Comparison of ENCODE assay signal across 12 mouse cellular contexts in genomic region chr17:29637377-29637776, GRCm38 (mm10). TPM values are rescaled to one million over a fixed set of nuclear protein-coding genes. Genes with fewer than 3 reads are reported as not detected.
DNase-seq lines count a peak whose midpoint lies in the region; ATAC-seq and TF ChIP-seq lines count a peak whose summit lies in the region.
"Had no signal": no experiment of that assay in that cellular context is flagged by ENCODE, and none has a peak within 500 bp of the region (broad histone marks: within the 10 kb centered on the region; RNA-seq: fewer than 3 reads in every experiment).

No protein-coding gene starts in this region.

- peak; percentile 72 for ATAC-seq in liver, embryonic 15.5 days (ENCODE audit: insufficient read depth)
- ATAC-seq in stomach, postnatal 0 days (ENCODE audit: low FRiP score, low TSS enrichment), result no peak
- ATAC-seq: midbrain, embryonic 16.5 days had no signal

- no peak overlapping the region for H3K4me3 ChIP-seq in gastrocnemius, adult 2 months
- H3K4me3 ChIP-seq in liver, embryonic 15.5 days (replicated peaks), result no peak overlapping the region
- H3K4me3 ChIP-seq in stomach, postnatal 0 days (ENCODE audit: low read depth, low read length), result no peak overlapping the region
- H3K4me3 ChIP-seq: limb, embryonic 15.5 days had no signal

- intact Hi-C loops in gastrocnemius, adult 2 months (cut with DNase I), result loop anchor here (10.0 kb wide), 1 partner anchor 247 kb away; no protein-coding TSS in a partner anchor

- peak; percentile 48 for DNase-seq in gastrocnemius, adult 2 months
- no peak for DNase-seq in gastrocnemius, postnatal 25 days
- DNase-seq in NIH3T3 (ENCODE audit: low read depth), result peak; percentile 18
- DNase-seq in heart, adult 8-10 months (ENCODE audit: low spot score), result peak; percentile 37
- DNase-seq in urinary bladder, postnatal 4 days (ENCODE audit: low spot score in 2 of 2), result no peak
- DNase-seq in stomach, postnatal 0 days (ENCODE audit: low spot score), result no peak
- DNase-seq: kidney, adult 18-20 months; layer of hippocampus, postnatal 36 days; right cerebral cortex, postnatal 4 days had no signal

- H3K36me3 ChIP-seq in liver, embryonic 15.5 days (replicated peaks), result peaks cover 98% of the 10 kb centered on the region
- peaks cover 25% of the 10 kb centered on the region for H3K36me3 ChIP-seq in stomach, postnatal 0 days (ENCODE audit: control insufficient read depth, insufficient read depth, low read length)

- H3K27ac ChIP-seq in gastrocnemius, adult 2 months, result peak overlapping the region; percentile 20; the same call in 1 of the 2 replicates
- H3K27ac ChIP-seq in liver, embryonic 15.5 days (replicated peaks), result peak overlapping the region; percentile 57; the same call in 1 of the 2 replicates
- no peak overlapping the region for H3K27ac ChIP-seq in stomach, postnatal 0 days (replicated peaks)
- H3K27ac ChIP-seq: limb, embryonic 15.5 days had no signal

- H3K9ac ChIP-seq in liver, embryonic 15.5 days, result no peak overlapping the region
- no peak overlapping the region for H3K9ac ChIP-seq in stomach, postnatal 0 days (ENCODE audit: low read length)
- H3K9ac ChIP-seq: limb, embryonic 15.5 days had no signal

- TF ChIP-seq CTCF in gastrocnemius, adult 2 months (IDR thresholded peaks at IDR 0.05), result no peak
- TF ChIP-seq CTCF in stomach, postnatal 0 days (IDR thresholded peaks at IDR 0.05; ENCODE audit: low read depth), result no peak

- peak overlapping the region; percentile 38 for H3K4me2 ChIP-seq in liver, embryonic 15.5 days
- H3K4me2 ChIP-seq in stomach, postnatal 0 days (replicated peaks; ENCODE audit: low read depth), result no peak overlapping the region
- H3K4me2 ChIP-seq: limb, embryonic 15.5 days had no signal

- peaks cover 35% of the 10 kb centered on the region for H3K4me1 ChIP-seq in liver, embryonic 15.5 days (replicated peaks)
- H3K4me1 ChIP-seq in stomach, postnatal 0 days (replicated peaks; ENCODE audit: control insufficient read depth, insufficient read depth), result no peaks in the 10 kb centered on the region
- H3K4me1 ChIP-seq: limb, embryonic 15.5 days had no signal

- 64% methylated on average over 4 of the region's 4 CpGs for WGBS in liver, embryonic 15.5 days (ENCODE audit: insufficient replicate concordance)
- WGBS in stomach, postnatal 0 days, result 78% methylated on average over 4 of the region's 4 CpGs

- no peaks in the 10 kb centered on the region for H3K9me3 ChIP-seq in liver, embryonic 15.5 days (replicated peaks)
- H3K9me3 ChIP-seq in stomach, postnatal 0 days (ENCODE audit: control insufficient read depth, low read length), result no peaks in the 10 kb centered on the region
- H3K9me3 ChIP-seq: limb, embryonic 15.5 days had no signal

- H3K27me3 ChIP-seq in liver, embryonic 15.5 days, result no peaks in the 10 kb centered on the region
- no peaks in the 10 kb centered on the region for H3K27me3 ChIP-seq in stomach, postnatal 0 days (ENCODE audit: control insufficient read depth, insufficient read depth, low read length)
- H3K27me3 ChIP-seq: limb, embryonic 15.5 days had no signal

- no peak for TF ChIP-seq EP300 in stomach, postnatal 0 days (optimal IDR thresholded peaks at IDR 0.05)

RNA-seq across cellular contexts. Expression of gene Gm28043, which starts 22.7 kb away (rescaled TPM):
- 1 to 10 TPM in 1 of 2 experiments, under 1 TPM in 1; 0.70 to 1.2 TPM for total RNA-seq in gastrocnemius, adult 2 months (2021)
- 1 to 10 TPM in 1 of 2 experiments, under 1 TPM in 1; 0.67 to 1.0 TPM for total RNA-seq in gastrocnemius, postnatal 25 days (2021)
- total RNA-seq in heart, adult 8-10 months (2022), result 1 to 10 TPM in 2 of 4 experiments, under 1 TPM in 2; 0.78 to 1.3 (median 0.91) TPM
- 0.92 and 1.1 TPM in 2 replicates for polyA plus RNA-seq in liver, embryonic 15.5 days (2015; fragmentation: Nextera tagmentation; extraction: Ambion mirVana)
- 1.1 TPM in 2 replicates for polyA plus RNA-seq in stomach, postnatal 0 days (2015; fragmentation: Nextera tagmentation; extraction: Ambion mirVana)

RNA-seq across cellular contexts. Expression of gene Rnf8, which starts 22.8 kb away (rescaled TPM):
- total RNA-seq in gastrocnemius, adult 2 months (2021), result 10 to 100 TPM; 20.1 to 22.3 TPM
- 10 to 100 TPM; 18.1 to 21.0 TPM for total RNA-seq in gastrocnemius, postnatal 25 days (2021)
- 10 to 100 TPM; 16.1 to 20.7 (median 18.9) TPM for total RNA-seq in heart, adult 8-10 months (2022)
- 36.7 and 40.1 TPM in 2 replicates for polyA plus RNA-seq in liver, embryonic 15.5 days (2015; fragmentation: Nextera tagmentation; extraction: Ambion mirVana)
- 32.6 and 34.4 TPM in 2 replicates for polyA plus RNA-seq in stomach, postnatal 0 days (2015; fragmentation: Nextera tagmentation; extraction: Ambion mirVana)

RNA-seq across cellular contexts. Expression of gene Cmtr1, which starts 23.0 kb away (rescaled TPM):
- total RNA-seq in gastrocnemius, adult 2 months (2021), result 10 to 100 TPM; 43.6 to 50.5 TPM
- total RNA-seq in gastrocnemius, postnatal 25 days (2021), result 10 to 100 TPM; 31.1 to 34.2 TPM
- 10 to 100 TPM; 57.5 to 79.0 (median 65.0) TPM for total RNA-seq in heart, adult 8-10 months (2022)
- polyA plus RNA-seq in liver, embryonic 15.5 days (2015; fragmentation: Nextera tagmentation; extraction: Ambion mirVana), result 57.1 and 65.1 TPM in 2 replicates
- polyA plus RNA-seq in stomach, postnatal 0 days (2015; fragmentation: Nextera tagmentation; extraction: Ambion mirVana), result 48.7 and 56.4 TPM in 2 replicates

Comparison
In these comparisons a context has a peak if more than half of its experiments do, and no peak if none do; other contexts are left out.
1. DNase-seq: peak in gastrocnemius, adult 2 months (single experiment), NIH3T3 (single experiment) and heart, adult 8-10 months (single experiment); none in gastrocnemius, postnatal 25 days (single experiment), urinary bladder, postnatal 4 days (0 of 2) and stomach, postnatal 0 days (single experiment).